Mouse (Mus musculus) lung, adult 2 months (tissue): ENCODE data around the gene Kcnj1.

Experiments used
- CTCF ChIP-seq: fragments of 200-500 bp; IDR thresholded peaks from 2 replicates; pipeline ENCODE4 v1.5.1; 2011; ENCODE audit warnings: mild to moderate bottlenecking, low read length, control low read depth; ENCODE audit not compliant: insufficient read depth
- POLR2A ChIP-seq: fragments of 200-500 bp; IDR thresholded peaks from 2 replicates; pipeline ENCODE4 v1.6.1; 2011; ENCODE audit warnings: low read depth, mild to moderate bottlenecking, control low read depth, low read length, borderline replicate concordance; ENCODE audit errors: extremely low read depth

GRCm38 (mm10) chr9:32331162-32331561 lies 41.1 kb upstream of the Kcnj1 start:
- TF ChIP-seq CTCF, result no peak
- no peak for TF ChIP-seq POLR2A
